Mouse (Mus musculus): ENCODE results near the gene Olfr548-ps1. TPM values are rescaled to one million over a fixed set of nuclear protein-coding genes. Genes with fewer than 3 reads are reported as not detected.

Olfr548-ps1 gene
- total RNA-seq, 1 experiment from 2014 or later = not detected

DNA sequence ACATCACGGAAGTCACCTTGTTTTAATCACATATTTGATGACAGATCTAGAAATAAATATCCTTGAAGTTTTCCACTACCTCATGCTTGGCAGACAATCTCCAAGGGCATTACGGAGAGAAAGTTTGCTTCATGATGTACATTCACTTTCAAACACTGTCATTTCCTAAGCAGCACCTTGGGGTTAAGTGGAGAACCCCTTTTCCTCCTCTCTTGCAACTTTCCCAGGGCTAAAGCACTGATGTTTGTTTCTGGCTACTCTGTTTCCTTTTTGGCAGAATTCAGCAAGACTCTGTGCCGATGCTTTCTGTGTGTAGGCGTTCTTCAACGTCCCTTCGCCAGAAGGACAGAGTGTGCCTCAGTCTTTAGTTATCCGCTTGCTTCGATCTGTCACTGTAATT is 30.4 kb downstream of the Olfr548-ps1 start, which contains the start of gene Olfr550:
Olfr550 (plus strand) TSS at position 301 of the 400 bp plus-strand sequence.
- ATAC-seq (replicated peaks; ENCODE audit: low read depth, poor library complexity, severe bottlenecking) = no peak

DNA sequence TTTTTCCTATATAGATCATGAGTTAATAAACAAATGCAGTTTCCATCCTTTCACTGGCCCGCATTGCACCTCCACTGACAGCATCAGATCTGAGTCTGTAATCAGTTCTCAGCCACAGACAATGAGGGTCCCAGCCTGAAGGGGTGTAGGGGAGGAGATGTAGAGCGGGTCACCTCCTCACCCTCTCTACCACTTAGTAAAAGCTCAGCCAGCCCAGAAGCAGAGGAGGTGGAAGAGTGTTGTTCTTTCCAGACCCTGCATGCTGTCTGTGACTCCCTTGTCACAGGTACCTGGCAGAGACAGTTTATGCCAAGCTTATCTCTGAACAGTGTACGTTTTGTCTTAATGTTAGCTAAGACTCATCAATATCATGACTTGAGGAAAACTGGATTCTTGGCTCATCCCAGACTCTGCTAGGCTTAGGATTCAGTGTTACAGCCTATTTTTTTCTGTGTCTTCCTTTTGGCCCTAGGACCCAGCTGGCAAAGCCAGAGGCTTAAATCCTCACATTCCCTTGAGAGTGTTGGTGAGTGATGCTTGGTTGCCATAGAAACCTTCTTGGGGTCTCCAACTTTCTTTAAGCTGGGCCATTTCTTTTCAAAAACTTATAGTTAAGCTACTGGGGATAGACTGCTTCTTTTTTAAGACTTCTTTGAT is 32.6 kb downstream of the Olfr548-ps1 start:
- no peak for ATAC-seq (replicated peaks; ENCODE audit: low read depth, poor library complexity, severe bottlenecking)

GRCm38 (mm10) chr7:102575998-102576397 is 35.3 kb downstream of the Olfr548-ps1 start:
- ATAC-seq (replicated peaks; ENCODE audit: low read depth, poor library complexity, severe bottlenecking) = peak; percentile 64

DNA sequence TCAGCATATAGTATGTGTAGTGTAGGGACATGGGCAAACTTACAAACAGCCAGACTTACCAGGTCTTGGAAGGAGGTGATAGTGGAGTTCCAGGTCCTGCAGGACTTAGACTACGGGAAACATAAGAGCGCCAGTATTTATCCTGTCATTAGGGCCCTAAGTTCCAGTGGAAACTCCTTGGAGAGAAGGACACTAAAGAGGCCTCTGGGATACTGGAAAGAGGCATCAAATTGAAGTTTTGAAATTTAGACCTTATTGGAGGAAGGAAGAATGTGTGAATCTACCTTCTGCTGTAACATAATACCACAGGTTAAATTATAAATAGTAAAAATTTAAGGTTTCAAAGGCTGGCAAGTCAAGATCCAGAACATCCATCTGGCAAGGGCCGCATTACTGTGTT is 51.1 kb downstream of the Olfr548-ps1 start, which contains the start of gene Olfr551:
Olfr551 (minus strand) TSS at position 101 of the 400 bp plus-strand sequence.
- ATAC-seq (replicated peaks; ENCODE audit: low read depth, poor library complexity, severe bottlenecking) = no peak

Other genes starting within 250 kb of the Olfr548-ps1 start
- gene Rrm1, start 99.2 kb upstream of the Olfr548-ps1 start, total RNA-seq (2017) = 809 and 867 TPM in 2 replicates
- gene Olfr543, start 59.2 kb upstream of the Olfr548-ps1 start, total RNA-seq (2017) = not detected in 2 replicates
- gene Olfr544, start 52.6 kb upstream of the Olfr548-ps1 start, total RNA-seq (2017) = not detected in 2 replicates
- gene Olfr545, start 41.3 kb upstream of the Olfr548-ps1 start, total RNA-seq (2017) = not detected in 2 replicates
- not detected in 2 replicates for gene Olfr547, start 6.1 kb upstream of the Olfr548-ps1 start, total RNA-seq (2017)
- not detected in 2 replicates for gene Olfr549, start 9.0 kb downstream of the Olfr548-ps1 start, total RNA-seq (2017)
- 31.7 and 33.6 TPM in 2 replicates for gene Trim21, start 24.6 kb downstream of the Olfr548-ps1 start, total RNA-seq (2017)
- gene Olfr550, start 30.5 kb downstream of the Olfr548-ps1 start, total RNA-seq (2017) = 0.23 TPM in 1 of 2 replicates, not detected in the other
- gene Olfr551, start 51.0 kb downstream of the Olfr548-ps1 start, total RNA-seq (2017) = not detected in 2 replicates
- gene Olfr552, start 56.9 kb downstream of the Olfr548-ps1 start, total RNA-seq (2017) = not detected in 2 replicates
- gene Olfr553, start 77.3 kb downstream of the Olfr548-ps1 start, total RNA-seq (2017) = not detected in 2 replicates
- not detected in 2 replicates for gene Olfr554, start 97.5 kb downstream of the Olfr548-ps1 start, total RNA-seq (2017)
- gene Olfr555, start 117.9 kb downstream of the Olfr548-ps1 start, total RNA-seq (2017) = not detected in 2 replicates
- not detected in 2 replicates for gene Olfr556, start 124.0 kb downstream of the Olfr548-ps1 start, total RNA-seq (2017)
- gene Trim68, start 146.4 kb downstream of the Olfr548-ps1 start, total RNA-seq (2017) = 8.2 and 10.7 TPM in 2 replicates
- gene Olfr557, start 155.0 kb downstream of the Olfr548-ps1 start, total RNA-seq (2017) = not detected in 2 replicates
- 0.14 TPM in 1 of 2 replicates, not detected in the other for gene Olfr558, start 161.3 kb downstream of the Olfr548-ps1 start, total RNA-seq (2017)
- not detected in 2 replicates for gene Olfr33, start 178.2 kb downstream of the Olfr548-ps1 start, total RNA-seq (2017)
- gene Olfr559, start 186.6 kb downstream of the Olfr548-ps1 start, total RNA-seq (2017) = not detected in 2 replicates
- not detected in 2 replicates for gene Olfr560, start 218.5 kb downstream of the Olfr548-ps1 start, total RNA-seq (2017)
- not detected in 2 replicates for gene Olfr78, start 218.6 kb downstream of the Olfr548-ps1 start, total RNA-seq (2017)
- gene Olfr561, start 230.3 kb downstream of the Olfr548-ps1 start, total RNA-seq (2017) = not detected in 2 replicates

Data from common myeloid progenitor, adult 5-6 weeks (primary cell).